Mouse (Mus musculus): ENCODE results near the gene Optn.

Optn gene

DNA sequence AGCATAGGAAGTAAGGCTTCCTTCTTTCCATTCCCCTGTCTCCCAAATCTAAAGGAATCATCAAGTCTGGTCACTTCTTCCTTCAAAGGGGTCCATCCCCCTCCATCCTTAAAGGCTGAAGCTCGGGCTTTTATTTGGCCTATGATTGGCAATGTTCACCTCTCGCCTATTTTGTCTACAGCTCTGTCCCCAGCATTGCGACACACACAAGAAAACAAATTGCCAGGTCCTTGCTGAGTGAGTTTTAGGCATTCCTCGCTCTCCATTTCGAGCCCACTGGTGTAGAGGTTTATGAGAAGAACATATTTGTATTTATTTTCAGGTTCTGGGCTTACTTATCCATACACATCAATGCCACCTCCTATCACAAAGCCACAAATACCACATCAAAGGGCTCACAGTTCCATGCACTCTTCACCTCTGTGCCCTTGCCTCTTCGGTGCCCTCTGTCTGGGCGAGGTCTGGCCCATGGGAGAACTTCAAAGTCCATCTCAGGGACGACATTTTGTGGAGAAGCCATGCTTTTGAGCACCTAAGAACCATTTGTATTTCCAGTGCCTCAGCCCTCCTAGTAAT, 2.6 kb downstream of the Optn start:
- no peak for ATAC-seq (ENCODE audit: low TSS enrichment)

DNA sequence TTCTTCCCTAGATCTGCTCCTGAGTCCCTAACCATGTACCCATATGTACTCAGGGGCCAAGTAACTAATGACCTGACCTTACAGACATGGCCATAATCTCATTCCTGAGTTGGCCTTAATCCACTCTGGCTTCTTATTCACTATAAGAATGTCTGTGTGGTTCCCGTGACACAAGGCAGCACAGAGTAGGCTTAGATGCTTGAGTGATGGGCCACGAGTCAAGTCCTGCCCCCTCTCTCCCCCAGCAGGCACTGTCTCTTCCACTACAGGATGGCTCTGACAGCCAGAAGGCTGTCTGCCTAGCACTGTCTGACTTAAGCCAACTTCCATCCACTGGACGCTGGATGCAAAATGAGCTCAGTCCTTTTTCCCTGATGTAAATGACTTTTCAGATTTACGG, 3.9 kb downstream of the Optn start:
- ATAC-seq (ENCODE audit: low TSS enrichment) = no peak

DNA sequence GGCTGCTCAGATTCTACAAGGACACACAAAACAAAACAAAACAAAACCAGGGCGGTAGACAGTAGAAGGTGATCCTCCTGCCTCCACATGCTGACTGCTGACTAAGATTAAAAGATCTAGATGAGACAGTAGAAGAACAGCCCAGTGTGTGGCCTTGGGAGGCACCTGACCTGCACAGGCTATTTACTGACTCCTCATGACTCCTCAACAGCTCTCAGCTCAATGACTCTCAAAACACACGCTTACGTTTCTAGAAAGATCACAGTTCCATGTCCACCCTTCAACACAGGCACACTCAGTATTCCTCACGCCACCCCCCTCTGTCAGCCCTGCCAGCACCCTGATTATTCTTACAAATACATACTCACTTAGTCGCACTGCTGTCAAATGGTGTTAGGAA, 5.4 kb downstream of the Optn start:
- ATAC-seq (ENCODE audit: low TSS enrichment) = no peak

DNA sequence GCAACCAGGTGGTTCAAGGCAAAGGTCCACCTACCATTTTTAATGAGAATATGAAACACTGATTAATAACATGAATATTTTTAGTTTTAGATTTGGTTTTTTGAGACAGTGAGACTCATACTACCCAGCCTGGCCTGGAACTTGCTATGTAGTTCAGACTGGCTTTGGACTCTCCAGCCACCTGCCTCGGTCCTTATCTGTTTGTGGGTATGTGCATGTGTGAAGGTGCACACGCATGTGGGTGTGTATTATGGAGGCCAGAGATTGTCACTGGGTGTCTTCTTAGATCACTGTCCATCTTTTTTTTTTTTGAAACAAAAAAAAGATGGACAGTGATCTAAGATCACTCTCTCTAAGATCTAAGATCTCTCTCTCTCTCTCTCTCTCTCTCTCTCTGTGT, 13.3 kb downstream of the Optn start:
- no peak for ATAC-seq (ENCODE audit: low TSS enrichment)

DNA sequence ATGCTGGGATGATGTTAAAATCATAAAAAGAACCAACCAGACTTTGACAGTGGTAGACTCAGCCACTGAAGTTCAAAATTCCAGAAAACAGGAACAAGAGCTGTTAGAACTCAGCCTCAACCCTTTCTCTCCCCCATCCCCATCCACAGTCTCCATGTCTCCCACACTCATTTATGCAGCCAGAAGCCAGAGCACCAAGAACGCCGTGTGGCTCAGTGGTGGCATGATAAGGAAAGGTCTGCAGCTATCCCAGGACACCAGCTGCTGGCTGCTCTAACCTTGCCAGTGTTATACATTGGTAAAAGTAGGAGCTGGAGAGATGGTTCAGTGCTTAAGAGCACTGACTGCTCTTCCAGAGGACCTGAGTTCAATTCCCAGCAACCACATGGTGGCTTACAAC, 16.8 kb downstream of the Optn start:
- no peak for ATAC-seq (ENCODE audit: low TSS enrichment)

DNA sequence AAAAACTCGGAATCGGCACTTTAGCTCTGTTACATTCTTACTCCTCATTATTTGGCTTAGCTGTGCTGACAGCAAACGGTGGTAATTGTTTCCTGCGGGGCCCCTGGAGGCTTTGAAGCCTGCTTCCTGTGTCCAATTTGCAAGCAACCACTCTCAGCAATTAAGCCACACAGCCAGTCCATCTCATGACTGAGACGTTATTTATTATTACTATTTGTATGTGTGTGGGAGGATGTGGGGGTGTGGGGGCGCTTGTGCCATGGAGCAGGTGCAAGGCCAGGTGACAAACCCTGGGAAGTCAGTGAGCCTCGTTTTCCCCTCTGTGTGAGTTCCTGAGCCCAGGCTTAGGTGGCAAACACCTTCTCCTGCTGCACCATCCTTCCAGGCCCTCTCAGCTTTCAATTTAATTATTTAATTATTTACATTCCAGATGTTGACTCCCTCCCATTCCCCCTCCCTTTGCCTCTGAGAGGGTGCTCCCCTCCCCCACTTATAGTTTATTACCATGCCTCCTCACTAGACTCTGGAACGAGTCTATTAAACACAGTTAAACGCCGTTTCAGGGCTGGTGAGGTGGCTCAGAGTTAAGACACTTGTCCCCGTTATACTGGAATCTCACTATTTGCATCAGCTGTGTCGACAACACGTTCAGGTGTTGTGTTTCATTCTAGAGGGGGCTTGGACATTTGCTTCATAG, 18.4 kb downstream of the Optn start:
- no peak for ATAC-seq (ENCODE audit: low TSS enrichment)

DNA sequence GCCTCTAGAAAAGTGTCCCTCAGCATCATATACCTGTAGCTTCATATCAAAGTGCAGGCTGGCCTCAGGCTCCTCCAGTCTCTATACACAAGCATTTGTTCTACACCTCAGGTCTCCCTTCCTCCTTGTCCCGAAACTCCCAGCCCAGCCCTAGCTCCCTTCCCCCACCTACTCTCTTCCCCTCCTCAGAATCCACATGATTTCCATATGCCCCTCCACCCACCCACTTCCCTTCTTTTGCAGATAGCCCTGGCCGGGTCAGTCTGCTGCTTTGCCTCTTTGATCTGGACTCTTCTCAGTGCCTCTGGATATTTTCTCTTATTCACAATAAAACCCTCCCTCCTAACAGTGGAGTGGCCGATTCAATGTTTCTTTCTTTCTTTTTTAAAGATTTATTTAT, 19.5 kb downstream of the Optn start:
- no peak for ATAC-seq (ENCODE audit: low TSS enrichment)

DNA sequence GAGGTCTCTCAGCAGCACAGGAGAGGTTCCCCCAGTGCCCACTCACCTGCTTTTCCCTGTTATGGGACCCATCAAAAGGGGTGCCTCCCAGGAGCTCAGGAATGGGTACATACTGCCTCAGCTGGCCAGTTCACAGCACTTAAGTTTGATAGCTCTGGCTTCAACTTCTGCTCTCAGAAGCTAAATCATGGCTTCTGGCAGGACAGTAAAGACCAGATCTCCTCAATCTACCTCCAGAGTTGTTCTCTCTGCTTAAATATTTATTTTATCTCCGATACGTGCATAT, 20.4 kb downstream of the Optn start:
- ATAC-seq (ENCODE audit: low TSS enrichment) = no peak

DNA sequence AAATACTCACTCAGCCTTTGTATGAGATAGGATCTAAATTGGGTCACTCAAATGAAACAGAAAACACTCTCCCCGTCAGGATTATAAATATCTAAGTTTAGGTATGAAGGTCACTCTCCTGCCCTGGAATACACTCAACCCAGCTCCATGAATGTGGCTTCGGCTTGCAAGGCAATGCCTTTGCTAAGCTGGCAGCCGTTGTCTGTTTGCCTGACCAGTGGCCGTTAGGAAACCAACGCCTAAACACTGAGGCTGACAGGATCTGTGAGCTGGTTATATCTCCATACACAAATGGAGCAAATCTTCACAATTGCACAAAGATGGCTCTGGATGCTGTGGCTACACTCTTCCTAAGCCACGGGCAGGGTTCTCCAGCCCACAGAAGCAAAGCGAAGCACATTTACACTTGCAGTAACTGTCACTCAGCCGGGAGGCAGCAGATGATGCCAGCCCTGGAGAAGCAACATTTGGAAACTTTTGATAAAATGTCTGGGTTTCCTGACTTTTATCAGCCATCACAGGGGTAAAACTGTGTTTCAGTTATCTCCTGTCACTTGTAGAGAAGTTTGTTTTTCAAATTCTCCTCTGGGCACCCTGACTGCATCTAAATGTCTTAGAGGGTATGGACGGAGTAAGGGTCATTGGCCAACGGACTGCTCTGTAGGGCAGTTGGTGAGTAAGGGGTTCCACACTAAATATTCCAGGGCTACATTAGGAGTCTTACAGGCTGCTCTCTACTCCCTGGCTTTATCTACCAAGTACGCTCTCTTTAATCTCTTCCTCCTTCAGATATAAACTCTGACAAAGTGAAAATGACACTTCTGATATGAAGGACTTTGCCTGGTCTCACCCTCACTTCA, 21.0 kb downstream of the Optn start:
- no peak for ATAC-seq (ENCODE audit: low TSS enrichment)

DNA sequence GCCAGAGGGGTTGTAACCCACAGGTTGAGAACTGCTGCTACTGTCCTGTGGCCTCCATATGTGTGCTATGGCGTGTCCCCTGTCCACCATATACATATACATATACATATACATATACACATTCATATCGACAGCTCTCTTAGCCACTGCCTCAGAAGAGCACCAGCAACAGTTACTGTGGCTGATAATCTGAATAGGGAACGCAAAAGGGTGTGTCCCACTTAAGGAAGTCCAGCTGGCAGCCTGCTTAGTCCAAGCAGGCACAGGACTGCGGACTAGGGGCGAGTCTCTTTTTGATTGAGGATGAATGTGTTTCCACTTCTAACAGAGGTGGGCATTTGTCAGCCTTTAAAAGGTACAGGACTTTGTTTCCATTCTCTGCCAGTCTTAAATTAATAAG, 22.0 kb downstream of the Optn start:
- no peak for ATAC-seq (ENCODE audit: low TSS enrichment)

DNA sequence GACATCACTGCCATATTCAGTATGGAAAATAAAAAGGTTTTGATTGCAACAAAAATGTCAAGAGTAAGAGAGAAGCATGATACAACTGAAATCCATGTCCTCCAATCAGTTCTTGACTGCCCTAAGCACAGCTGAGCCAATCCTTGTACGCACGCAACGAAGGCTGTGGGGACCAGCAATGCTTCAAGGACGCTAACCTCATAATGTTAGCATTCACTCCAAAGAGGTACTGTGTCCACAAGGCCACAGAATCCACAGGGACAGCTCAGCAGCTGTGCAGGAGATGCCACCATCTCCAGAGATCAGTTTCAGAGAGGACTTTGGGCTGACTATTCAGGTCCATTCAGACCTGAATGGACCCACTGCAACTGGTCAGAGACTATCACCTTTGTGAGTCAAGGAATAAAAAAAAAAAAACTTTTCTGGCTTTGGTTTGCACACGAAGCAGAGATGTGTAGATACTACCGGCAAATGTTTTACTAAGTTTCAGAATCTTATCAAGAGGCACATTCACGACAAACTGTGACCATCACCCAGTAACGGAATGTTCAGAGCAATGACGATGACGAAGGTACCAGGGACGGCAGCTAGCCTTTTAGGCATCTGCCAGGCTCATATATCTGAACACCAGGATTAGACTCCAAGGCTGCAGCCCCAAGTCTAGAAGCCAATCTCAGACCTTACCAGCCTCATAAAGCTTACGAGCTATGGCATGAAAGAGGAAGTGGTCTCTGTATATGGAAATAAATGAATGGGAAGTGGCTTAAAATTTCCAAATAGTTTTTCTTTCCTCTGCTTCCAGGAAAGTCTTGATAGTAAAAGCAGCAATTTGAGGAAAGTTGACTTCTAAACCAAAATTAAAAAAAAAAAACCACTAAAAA, 23.3 kb downstream of the Optn start:
- no peak for ATAC-seq (ENCODE audit: low TSS enrichment)

DNA sequence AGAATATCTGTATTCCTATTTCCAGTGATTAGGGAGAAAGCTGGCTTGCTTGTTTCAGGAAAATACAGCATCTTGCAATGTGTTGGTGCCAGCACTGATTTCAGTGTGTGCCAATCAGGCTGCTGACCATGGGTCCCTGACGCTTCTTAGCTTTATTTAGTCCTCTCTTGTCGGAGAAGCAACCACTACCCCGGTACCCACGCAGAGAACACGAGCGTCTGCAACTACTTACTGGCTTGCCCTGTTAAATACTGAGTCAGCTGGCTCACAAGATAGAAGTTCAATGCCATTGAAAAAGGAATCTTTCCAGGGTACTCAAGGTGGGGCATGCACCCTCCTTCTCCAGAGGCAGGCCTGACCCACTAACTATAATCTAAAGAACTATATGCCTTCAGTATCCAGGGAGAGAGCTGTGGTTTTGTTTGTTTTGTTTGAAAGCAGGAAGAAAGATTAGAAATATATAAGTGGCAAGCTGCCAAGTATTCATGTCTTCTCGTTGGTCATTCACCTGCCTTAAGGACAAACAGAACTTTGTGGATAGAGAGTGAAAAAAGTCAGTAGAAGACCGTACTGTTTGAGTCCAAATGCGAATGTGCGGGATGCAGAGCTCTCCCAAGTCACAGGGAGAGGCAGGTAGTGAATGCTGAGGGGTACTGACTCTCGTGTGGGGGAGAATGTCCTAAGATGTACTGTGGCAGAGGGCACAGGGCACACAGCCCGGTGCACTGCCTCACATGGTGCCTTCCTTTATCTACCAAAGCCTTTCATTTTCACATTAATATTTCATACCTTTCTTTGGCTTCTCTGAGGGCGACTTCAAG, 24.3 kb downstream of the Optn start:
- ATAC-seq (ENCODE audit: low TSS enrichment) = peak; percentile 14; the same call in 1 of the 2 replicates

DNA sequence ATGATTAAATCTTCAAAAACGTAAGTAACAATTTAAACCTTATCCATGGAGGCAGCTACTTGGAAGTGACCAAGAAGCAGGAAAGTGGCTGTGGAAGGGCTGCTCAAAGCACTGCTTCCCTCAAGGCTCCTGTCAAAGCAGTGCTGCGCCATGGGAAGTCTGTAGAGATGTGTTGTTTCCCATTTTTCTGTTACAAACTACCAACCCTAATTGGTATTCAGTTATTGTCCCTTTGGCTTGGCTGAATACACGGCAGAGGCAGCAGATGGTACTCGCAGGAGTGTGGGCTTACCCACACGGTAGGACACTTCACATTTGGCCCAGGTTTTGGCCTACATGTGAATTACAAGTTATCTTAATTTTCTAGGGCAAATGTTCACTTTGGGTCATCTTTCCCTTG, 25.5 kb downstream of the Optn start:
- ATAC-seq (ENCODE audit: low TSS enrichment) = no peak

DNA sequence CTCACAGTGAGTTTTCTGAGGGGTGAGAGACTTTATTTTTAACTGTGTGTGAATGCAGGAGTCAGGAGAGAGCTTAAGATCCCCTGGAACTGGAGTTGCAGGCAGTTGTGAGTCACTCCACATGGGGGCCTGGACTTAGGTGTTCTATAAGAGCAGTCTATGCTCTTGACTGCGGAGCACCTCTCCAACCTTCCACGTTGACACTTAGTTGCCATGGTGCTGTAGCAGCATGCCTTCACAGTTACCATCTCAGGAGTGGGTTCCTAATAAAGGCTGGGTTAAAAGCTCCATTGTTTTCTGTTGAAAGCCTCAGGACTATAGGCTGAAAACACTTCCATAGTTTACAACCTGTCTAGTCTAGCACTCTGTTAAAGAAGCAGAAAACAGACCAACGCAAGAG, 26.5 kb downstream of the Optn start:
- no peak for ATAC-seq (ENCODE audit: low TSS enrichment)

DNA sequence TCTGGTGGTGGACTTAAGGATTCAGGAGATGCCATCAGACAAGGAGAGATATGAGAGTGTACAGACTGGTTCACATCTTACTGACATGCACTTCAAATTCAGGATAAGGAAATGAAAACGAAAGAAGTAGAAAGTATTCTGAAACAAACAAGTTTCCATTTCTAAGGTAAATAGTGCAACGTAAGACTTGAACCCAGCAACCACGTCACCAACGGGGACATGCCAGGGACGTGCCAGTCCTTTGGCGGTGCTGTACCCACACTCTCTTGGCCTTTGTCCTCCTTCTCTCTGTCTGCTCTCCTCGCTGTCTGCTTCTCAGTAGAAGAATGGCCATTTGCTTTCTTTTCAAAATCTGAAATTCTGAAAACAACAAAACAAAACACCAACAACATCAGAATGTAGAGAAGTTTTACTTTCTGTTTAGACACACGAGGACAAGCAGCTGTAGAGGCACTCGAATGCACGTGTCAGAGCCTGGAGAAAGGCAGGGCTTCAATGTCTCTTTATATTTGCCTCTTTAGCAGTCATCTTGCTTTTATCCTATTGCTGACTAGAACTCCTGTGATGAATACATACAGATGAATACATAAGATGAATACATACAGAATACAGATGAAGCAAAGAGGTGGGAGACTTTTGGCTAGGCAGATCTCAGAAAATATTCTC, 27.3 kb downstream of the Optn start:
- ATAC-seq (ENCODE audit: low TSS enrichment) = no peak

DNA sequence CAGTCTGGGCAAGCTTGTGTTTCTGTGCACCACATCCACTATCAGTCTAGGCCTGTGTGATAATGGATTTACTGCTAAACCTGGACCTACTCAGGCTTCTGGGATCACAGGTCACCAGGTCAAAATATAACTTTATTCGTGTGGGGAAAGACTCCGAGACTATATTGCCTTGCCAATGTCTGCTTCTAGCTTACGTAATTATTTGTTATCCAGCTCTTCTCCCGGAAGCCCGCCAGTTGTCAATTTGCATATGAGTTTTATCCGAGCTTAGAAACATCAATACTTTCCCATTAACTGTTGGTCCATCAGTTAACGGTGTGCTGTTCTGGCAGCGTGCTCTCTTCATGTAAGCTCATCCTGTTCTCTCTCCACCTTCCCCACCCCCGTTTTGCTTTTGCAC, 28.6 kb downstream of the Optn start:
- ATAC-seq (ENCODE audit: low TSS enrichment) = no peak

DNA sequence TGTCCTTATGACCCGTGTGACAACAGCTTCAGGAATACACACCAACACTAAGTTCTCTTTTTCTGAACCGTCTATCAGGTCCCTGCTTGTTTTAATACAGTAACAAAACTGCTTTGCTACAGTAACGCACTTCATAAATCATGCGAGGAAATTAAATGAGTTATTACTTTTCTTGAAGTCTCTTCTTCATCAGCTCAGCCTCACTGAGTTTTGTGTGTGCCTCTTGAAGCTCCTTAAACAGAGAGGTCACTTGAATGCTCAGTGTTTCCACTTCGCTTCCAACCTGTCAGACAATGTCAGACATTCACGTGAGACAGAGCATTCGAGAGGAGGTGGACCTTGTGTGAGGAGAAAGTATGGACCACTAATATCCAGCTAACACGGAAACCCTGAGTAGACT, 29.1 kb downstream of the Optn start:
- ATAC-seq (ENCODE audit: low TSS enrichment) = no peak

DNA sequence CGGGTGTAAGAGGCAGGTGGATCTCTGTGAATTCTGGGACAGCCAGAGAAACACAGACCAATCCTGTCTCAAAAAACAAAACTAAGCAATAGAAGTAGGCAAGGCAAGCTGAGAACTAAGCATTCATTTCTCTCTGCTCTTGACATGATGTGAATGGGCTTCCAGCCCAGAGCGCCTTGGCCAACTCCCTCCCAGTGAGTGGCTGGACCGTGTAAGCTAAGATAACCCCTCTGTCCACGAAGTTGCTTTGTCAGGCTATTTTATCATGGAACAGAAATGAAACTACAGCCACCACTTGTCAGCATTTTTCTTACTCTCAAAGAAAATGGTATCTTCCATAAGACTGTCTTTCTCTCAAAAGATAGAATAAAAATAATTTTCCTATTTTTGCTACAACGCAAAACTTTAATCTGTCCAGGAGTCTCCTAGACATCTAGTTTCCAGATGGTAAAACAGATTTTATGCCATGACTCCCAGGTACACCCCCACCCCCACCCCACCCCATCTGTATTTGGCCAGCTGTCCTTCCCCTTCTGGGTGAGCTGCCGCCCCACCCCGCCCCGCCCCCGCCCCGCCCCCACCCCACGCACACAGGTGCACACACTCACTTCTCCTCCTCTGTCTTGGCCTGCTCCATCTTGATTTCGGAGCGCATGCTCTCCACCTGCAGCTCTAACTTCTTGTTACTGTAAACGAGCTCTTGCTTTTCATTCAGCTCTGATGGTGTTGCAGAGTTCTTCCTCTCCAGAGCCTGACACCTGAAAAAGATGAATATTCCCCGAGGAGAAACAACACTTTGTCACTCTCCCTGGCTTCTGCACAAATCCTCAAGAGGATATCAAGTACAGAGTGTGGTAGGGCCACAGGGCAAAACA, 30.1 kb downstream of the Optn start:
- no peak for ATAC-seq (ENCODE audit: low TSS enrichment)

DNA sequence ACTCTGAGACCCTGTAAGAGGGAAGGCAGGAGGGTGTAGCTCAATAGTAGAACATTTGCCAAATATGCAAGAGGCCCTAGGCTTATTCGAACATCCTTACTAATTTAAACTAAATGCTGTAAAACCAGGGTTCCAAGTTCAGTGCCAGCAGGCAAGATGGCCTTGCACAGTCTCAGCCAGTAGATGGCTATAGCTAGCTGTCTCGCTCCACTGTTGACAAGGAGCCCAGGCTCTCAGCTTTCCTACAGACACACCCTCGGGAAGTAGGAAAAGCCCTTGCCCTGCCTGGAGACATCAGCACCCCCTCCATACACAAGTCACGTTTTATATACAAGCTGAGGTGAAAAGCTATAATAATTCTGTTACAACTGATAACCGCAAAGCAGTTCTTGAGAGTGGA, 31.2 kb downstream of the Optn start:
- no peak for ATAC-seq (ENCODE audit: low TSS enrichment)

DNA sequence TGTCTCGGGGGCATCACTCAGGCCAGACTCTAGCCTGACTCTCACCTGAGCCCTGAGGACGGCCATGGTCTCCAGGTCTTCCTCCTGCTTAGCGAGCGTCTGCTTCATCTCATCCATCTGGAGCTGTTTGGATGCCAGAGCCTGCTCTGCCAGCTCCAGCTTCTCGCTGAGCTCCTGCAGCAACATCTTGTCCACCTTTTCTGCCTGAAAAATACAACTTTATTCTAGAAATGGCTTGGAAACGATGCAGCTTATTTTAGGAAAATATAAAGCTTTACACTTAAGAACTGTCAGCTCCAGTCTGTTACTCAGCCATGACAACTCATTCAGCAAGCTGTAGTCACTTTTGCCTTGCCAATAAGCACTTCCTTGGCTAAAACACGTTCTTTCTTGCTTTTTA, 32.6 kb downstream of the Optn start:
- ATAC-seq (ENCODE audit: low TSS enrichment) = peak; percentile 79
